Mouse (Mus musculus) embryonic stem cell, embryonic (primary cell): ENCODE results near the gene Gmppa.

Source experiments
- CTCF ChIA-PET, 4 experiments: fragments of 300-600 bp in 2 of 4; fragments of 350-600 bp in 2 of 4; sonication (Branson Sonifier 250); formaldehyde crosslinking; loops; one replicate each; lab custom pipeline; 2022; ENCODE audit warnings: inconsistent platforms in 2 of 4; lab: Charles Lee
- POLR2A ChIA-PET, 4 experiments: fragments of 300-600 bp in 2 of 4; fragments of 350-600 bp in 2 of 4; sonication (Branson Sonifier 250); formaldehyde crosslinking; loops; one replicate each; lab custom pipeline; 2022; ENCODE audit warnings: antibody characterized with exemption in 4 of 4, inconsistent platforms in 1 of 4; lab: Charles Lee

The Gmppa gene

GRCm38 (mm10) chr1:75435475-75436328 lies at the start of gene Gmppa:
Gene Gmppa, plus strand, starts transcription at chr1:75435930.
- POLR2A ChIA-PET: interaction anchor here (0.6 to 2.9 kb wide), 54 partner anchors 8 to 1703 kb away, joined by 3 to 26 read pairs (median 4); partner anchors contain the start of genes Chpf (in 3 of the 4), Tmem198 (in 3 of the 4), Ankzf1 (in 2 of the 4) and Atg9a (in 2 of the 4)
- CTCF ChIA-PET: interaction anchor here (0.5 to 4.6 kb wide), 59 partner anchors 8 to 634 kb away, joined by 3 to 57 read pairs (median 5); partner anchors contain the start of genes Chpf (in 1 of the 4), Cryba2 (in 1 of the 4), Dnpep (in 1 of the 4) and Tmem198 (in 1 of the 4)

- POLR2A ChIA-PET: interaction anchor here in 2 of 4 experiments (0.8 to 1.3 kb wide), 2 partner anchors 14 to 54 kb away, joined by 3 read pairs; no protein-coding TSS in a partner anchor
- CTCF ChIA-PET: interaction anchor here in 3 of 4 experiments (0.6 to 1.4 kb wide), 4 partner anchors 13 to 66 kb away, joined by 3 to 6 read pairs (median 4); no protein-coding TSS in a partner anchor
Observed at GRCm38 (mm10) chr1:75386149-75386548, 49.6 kb upstream of the Gmppa start.

- ChIA-PET CTCF (interaction anchor here in 3 of 4 experiments (0.5 to 3.9 kb wide), 9 partner anchors 11 to 486 kb away, joined by 3 to 22 read pairs (median 4); no protein-coding TSS in a partner anchor), POLR2A (interaction anchor here in 2 of 4 experiments (0.8 to 1.5 kb wide), 5 partner anchors 17 to 92 kb away, joined by 3 to 5 read pairs (median 4); partner anchors contain the start of genes Chpf (in 1 of the 2) and Tmem198 (in 1 of the 2))
Observed at GRCm38 (mm10) chr1:75387469-75387928, 48.2 kb upstream of the Gmppa start.

GRCm38 (mm10) chr1:75387929-75388897 lies 47.5 kb upstream of the Gmppa start:
- ChIA-PET CTCF (interaction anchor here (0.5 to 3.9 kb wide), 13 partner anchors 10 to 487 kb away, joined by 3 to 22 read pairs (median 4); no protein-coding TSS in a partner anchor), POLR2A (interaction anchor here in 3 of 4 experiments (0.8 to 1.5 kb wide), 8 partner anchors 18 to 118 kb away, joined by 3 to 5 read pairs (median 4); partner anchors contain the start of genes Chpf (in 1 of the 3), Inha (in 1 of the 3), Obsl1 (in 1 of the 3) and Tmem198 (in 1 of the 3))

GRCm38 (mm10) chr1:75388898-75389515 lies 46.7 kb upstream of the Gmppa start:
- CTCF ChIA-PET: interaction anchor here (0.9 to 3.9 kb wide), 13 partner anchors 8 to 88 kb away, joined by 3 to 22 read pairs (median 4); no protein-coding TSS in a partner anchor
- POLR2A ChIA-PET: interaction anchor here (0.8 to 1.5 kb wide), 7 partner anchors 9 to 117 kb away, joined by 3 to 5 read pairs (median 3); partner anchors contain the start of genes Dnpep (in 1 of the 4), Inha (in 1 of the 4) and Obsl1 (in 1 of the 4)

- POLR2A ChIA-PET: interaction anchor here in 3 of 4 experiments (0.6 to 1.3 kb wide), 4 partner anchors 11 to 174 kb away, joined by 3 to 7 read pairs (median 4); partner anchors contain the start of genes Gmppa (in 1 of the 3) and Tuba4a (in 1 of the 3)
- CTCF ChIA-PET: interaction anchor here (0.7 to 2.1 kb wide), 6 partner anchors 20 to 74 kb away, joined by 3 to 11 read pairs (median 5); no protein-coding TSS in a partner anchor
Observed at GRCm38 (mm10) chr1:75393139-75393538, 42.6 kb upstream of the Gmppa start.

- ChIA-PET POLR2A (interaction anchor here in 3 of 4 experiments (0.6 to 1.3 kb wide), 3 partner anchors 11 to 77 kb away, joined by 4 to 7 read pairs (median 4); partner anchors contain the start of gene Gmppa (in 1 of the 3)), CTCF (interaction anchor here in 3 of 4 experiments (0.8 to 2.1 kb wide), 5 partner anchors 20 to 74 kb away, joined by 3 to 11 read pairs (median 6); no protein-coding TSS in a partner anchor)
Observed at GRCm38 (mm10) chr1:75393846-75394245, 41.9 kb upstream of the Gmppa start.

GRCm38 (mm10) chr1:75398761-75399402 lies 36.8 kb upstream of the Gmppa start:
- CTCF ChIA-PET: interaction anchor here (0.5 to 4.3 kb wide), 61 partner anchors 9 to 506 kb away, joined by 3 to 70 read pairs (median 4); partner anchors contain the start of genes Gmppa (in 2 of the 4), Cryba2 (in 1 of the 4), Des (in 1 of the 4) and Dnpep (in 1 of the 4)
- POLR2A ChIA-PET: interaction anchor here in 3 of 4 experiments (0.7 to 2.2 kb wide), 17 partner anchors 11 to 111 kb away, joined by 3 to 8 read pairs (median 3); partner anchors contain the start of genes Dnpep (in 1 of the 3), Gmppa (in 1 of the 3) and Tmem198 (in 1 of the 3)

GRCm38 (mm10) chr1:75399755-75400492 lies 35.8 kb upstream of the Gmppa start:
- CTCF ChIA-PET: interaction anchor here (0.5 to 4.3 kb wide), 23 partner anchors 10 to 449 kb away, joined by 3 to 70 read pairs (median 9); partner anchors contain the start of genes Des (in 1 of the 4), Dnpep (in 1 of the 4) and Gmppa (in 1 of the 4)
- POLR2A ChIA-PET: interaction anchor here in 3 of 4 experiments (0.5 to 2.2 kb wide), 10 partner anchors 11 to 219 kb away, joined by 3 to 8 read pairs (median 4); partner anchors contain the start of genes Dnpep (in 1 of the 3) and Gmppa (in 1 of the 3)

GRCm38 (mm10) chr1:75400493-75401115 lies 35.1 kb upstream of the Gmppa start:
- ChIA-PET CTCF (interaction anchor here (0.6 to 4.3 kb wide), 12 partner anchors 11 to 76 kb away, joined by 3 to 70 read pairs (median 9); no protein-coding TSS in a partner anchor), POLR2A (interaction anchor here in 2 of 4 experiments (1.2 to 1.5 kb wide), 3 partner anchors 14 to 42 kb away, joined by 3 to 6 read pairs (median 3); no protein-coding TSS in a partner anchor)

- ChIA-PET CTCF (interaction anchor here in 3 of 4 experiments (0.5 to 4.4 kb wide), 5 partner anchors 8 to 35 kb away, joined by 3 to 39 read pairs (median 7); no protein-coding TSS in a partner anchor), POLR2A (interaction anchor here in 1 of 4 experiments (0.6 to 0.8 kb wide), 2 partner anchors 31 to 516 kb away, joined by 3 read pairs; no protein-coding TSS in a partner anchor)
Observed at GRCm38 (mm10) chr1:75405547-75405946, 30.2 kb upstream of the Gmppa start.

- ChIA-PET POLR2A (no interaction called here), CTCF (interaction anchor here in 1 of 4 experiments (4.4 kb wide), 1 partner anchor 9 kb away, joined by 39 read pairs; no protein-coding TSS in a partner anchor)
Observed at GRCm38 (mm10) chr1:75406173-75406572, 29.6 kb upstream of the Gmppa start.

- POLR2A ChIA-PET: interaction anchor here in 1 of 4 experiments (0.7 kb wide), 1 partner anchor 22 kb away, joined by 5 read pairs; no protein-coding TSS in a partner anchor
- CTCF ChIA-PET: interaction anchor here in 2 of 4 experiments (0.6 to 1.4 kb wide), 3 partner anchors 8 to 106 kb away, joined by 3 read pairs; no protein-coding TSS in a partner anchor
Observed at GRCm38 (mm10) chr1:75407056-75407455, 28.7 kb upstream of the Gmppa start.
